Mouse (Mus musculus) erythroblast, embryonic 14.5 days (primary cell): ENCODE measurements around the gene Kbtbd12.

Source experiments
- GATA1 ChIP-seq: IDR thresholded peaks from 2 replicates; pipeline ENCODE4 v1.6.1; 2012; ENCODE audit warnings: low read length, inconsistent platforms, mixed read lengths
- TAL1 ChIP-seq: IDR thresholded peaks from 3 replicates; pipeline ENCODE4 v1.6.1; 2012; ENCODE audit warnings: low read length, inconsistent platforms, mixed read lengths

GRCm38 (mm10) chr6:88565033-88565432, 72.7 kb downstream of the Kbtbd12 start:
- no peak for TF ChIP-seq GATA1
- no peak for TF ChIP-seq TAL1
